Mouse (Mus musculus): ENCODE measurements around the gene Cfap65. TPM values are rescaled to one million over a fixed set of nuclear protein-coding genes. Genes with fewer than 3 reads are reported as not detected.

Gene Cfap65
- total RNA-seq, 2 experiments from 2014 or later, result not detected

DNA sequence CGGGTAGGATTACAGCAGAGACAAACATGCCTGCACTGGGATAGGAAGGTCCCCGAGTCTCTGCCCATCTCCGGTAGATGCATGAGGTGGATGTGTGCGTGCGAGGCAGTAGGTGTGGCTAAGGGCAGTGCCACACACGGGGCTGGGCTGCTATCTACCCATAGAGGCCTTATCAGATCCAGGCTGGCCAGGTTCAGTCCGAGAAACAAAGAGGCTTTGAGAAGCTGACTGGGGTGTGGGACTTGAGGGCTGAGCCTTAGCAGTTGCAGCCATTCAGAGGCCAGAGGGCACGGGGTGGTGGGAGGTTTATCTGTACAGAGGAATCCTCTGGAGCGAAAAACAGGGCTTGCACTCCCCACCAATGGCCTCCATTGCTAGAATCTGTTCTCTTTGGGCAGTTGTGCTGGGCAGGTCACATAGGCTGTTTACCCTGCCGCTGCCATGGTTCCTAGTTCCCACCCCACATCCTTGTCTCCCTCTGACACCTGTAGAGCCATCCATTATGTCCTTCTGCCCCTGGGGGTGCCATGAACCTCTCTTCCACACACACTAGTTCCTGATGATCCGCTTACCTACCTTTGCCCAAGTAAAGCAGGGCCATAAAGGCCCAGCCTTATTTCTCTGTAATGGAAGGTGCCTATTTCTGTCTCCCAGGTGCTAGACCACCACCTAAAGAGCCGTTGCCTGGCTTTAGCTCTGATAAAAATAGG, 6.4 kb upstream of the Cfap65 start:
- ATAC-seq (replicated peaks; ENCODE audit: low FRiP score, poor library complexity, severe bottlenecking), result no peak

- ATAC-seq (replicated peaks; ENCODE audit: low FRiP score, poor library complexity, severe bottlenecking), result no peak
Measured at GRCm38 (mm10) chr1:74939762-74940161, 4.4 kb upstream of the Cfap65 start.

DNA sequence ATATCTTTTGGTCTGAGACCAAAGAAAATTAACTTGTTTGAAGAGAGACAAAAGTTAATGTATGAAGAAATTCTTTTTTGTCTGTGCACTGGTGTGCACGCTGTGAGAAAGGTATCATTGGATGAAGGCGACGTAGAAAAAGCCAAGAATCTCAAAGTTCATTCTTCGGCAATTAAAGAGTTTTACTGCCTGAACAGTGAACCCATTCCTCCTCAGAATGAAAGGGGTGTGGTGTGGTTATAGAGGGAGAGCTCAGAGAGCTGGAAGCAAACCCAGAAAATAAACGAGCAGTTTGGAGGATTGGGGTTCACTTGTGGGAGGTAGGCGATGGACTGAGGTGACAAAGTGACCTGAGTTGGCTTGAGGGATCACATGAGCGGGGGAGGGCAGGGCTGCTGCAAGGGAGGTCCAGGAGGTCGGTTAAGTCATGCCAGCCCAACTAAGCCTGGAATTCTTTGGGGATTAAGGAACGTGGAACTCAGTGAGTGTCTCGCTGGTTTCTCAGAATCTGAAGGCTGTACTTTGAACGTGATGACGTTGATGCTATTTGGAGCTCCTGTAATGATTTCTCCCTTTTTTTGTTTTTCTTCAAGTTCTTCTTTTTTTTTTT, 927 bp upstream of the Cfap65 start:
- no peak for ATAC-seq (replicated peaks; ENCODE audit: low FRiP score, poor library complexity, severe bottlenecking)

DNA sequence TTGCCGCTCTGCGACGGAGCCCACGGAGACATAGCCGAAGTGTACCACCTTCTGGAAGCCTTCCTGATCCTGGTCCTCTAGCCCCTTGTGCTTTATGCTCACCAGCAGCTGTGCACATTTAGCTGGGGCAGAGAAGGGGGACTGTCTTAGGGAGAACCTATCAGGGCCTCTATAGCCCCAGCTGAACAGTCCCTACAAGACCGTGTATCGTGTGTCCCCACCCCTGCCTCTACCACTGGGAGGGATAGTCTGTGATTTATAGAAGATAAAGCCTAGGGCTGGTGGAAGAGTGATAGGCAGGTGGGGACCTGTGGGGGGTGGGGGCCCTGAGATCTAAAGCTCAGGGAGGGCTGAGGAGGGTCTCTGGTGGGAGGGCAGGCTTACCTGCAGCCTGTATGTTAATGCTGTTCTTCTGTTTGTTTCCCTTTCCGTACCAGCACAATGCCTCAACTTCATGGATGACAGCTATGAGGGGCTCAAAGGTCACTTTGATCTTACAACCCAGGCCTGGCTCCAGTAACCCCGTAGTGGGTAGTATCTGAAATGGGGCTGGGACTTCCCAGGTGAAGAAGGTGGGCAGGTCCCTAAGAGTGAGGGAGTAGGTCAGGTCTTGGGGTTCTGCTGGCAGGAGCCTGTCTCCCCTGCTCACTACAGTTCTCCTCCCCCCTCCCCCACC, 7.6 kb downstream of the Cfap65 start:
- ATAC-seq (replicated peaks; ENCODE audit: low FRiP score, poor library complexity, severe bottlenecking), result no peak

DNA sequence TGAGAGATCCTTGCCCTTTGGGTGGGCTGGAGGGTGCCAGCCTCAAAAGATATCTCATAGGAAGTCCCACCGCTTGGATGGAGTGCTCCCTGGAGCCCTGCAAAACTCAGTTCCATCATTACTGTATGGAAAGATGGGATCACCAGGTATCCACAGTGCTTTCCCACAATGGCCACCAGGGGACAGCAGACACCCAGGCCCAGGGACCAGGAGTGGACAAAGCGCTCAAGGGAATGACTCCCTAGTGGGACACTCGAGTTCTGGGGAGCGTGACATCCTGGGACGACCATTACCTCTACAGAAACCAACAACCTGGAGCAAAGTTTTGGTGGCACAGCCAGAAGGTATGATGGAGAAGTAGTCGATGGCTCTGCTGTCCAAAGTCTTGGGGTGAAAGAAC, 8.7 kb downstream of the Cfap65 start:
- no peak; the same call in 1 of the 2 replicates for ATAC-seq (replicated peaks; ENCODE audit: low FRiP score, poor library complexity, severe bottlenecking)

DNA sequence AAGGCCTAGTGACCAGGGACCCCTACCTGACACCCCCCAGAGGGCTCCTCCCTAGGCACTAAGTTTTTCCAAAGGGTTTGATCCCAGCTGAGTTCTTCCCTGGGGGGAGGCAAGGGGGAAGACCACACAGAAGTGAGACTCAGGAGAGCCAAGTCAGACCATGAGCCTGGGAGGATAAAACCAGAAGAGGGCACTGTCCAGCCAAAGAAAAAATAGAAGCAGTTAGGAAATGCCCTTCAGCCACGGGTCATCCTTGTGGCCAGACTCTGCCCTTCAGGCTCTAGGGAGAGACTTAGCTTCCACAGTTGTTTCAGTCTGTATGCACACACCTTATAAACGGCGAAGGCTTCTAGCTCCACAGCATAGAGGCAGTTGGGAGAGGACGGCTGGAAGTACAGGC, 10.9 kb downstream of the Cfap65 start:
- no peak for ATAC-seq (replicated peaks; ENCODE audit: low FRiP score, poor library complexity, severe bottlenecking)

GRCm38 (mm10) chr1:74915706-74916105, 19.7 kb downstream of the Cfap65 start:
- no peak for ATAC-seq (replicated peaks; ENCODE audit: low FRiP score, poor library complexity, severe bottlenecking)

DNA sequence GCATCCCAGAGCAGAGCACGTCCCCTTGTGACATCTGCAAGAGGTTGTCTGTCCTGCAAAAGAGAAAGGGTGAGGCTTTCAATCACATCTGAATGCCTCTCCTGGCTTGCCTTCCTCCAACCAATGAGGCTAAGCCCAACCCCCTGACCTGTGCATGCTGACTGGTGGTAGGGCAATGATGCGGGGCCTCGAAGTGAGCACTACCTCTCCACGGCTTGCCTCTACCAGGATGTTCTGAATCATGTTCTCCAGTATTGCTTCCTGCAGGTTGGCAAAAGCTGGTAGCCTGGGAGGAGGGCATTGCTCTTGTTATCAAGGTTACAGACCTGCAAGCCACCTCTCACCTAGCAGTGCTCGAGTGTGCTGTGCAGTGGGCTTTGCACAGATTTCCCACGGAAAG, 33.2 kb downstream of the Cfap65 start:
- ATAC-seq (replicated peaks; ENCODE audit: low FRiP score, poor library complexity, severe bottlenecking), result no peak

GRCm38 (mm10) chr1:74901686-74902085, 33.7 kb downstream of the Cfap65 start:
- ATAC-seq (replicated peaks; ENCODE audit: low FRiP score, poor library complexity, severe bottlenecking), result no peak

DNA sequence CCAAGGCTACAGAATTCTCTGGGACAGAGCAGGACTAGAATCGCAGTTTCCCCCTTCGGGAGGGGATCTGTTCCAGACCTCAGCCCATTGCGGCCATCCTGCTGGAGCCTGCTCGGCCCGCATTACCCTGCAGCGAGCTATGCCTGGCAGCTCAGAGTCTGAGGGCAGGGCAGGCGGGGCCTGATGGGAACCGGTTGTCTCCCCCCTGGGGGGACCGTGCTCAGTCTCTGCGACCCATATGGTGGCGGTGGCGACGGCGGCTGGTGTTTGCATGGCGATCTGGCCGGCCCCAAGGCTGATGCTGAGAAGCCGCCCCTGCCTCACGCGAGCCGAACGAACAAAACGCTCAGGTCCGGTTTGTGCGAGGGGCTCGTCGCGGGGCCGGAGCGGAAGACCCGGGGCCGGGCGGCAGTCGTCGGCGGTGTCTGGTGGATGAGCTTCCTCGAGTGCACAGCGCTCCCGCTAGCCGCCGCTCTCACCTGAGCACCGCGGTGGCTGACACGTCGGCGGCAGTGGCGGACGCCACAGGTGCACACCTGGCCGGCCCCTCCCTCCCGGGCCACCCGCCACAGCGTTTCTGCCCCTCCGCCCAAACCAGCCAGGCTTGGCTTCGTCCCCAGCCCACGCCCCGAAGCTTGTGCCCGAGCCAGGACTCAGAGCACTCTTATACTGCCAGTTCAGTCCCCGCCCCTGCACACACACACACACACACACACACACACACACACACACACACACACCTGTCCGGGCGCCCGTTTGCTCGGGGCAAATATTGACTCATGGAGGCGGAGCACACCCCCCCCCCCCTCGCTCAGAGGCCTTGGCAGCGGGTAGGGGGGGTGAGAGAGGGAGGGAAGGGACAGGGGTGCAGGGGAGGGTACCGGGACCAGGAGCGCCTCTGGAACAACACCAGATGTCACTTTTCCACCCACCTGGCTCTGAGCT, 34.8 kb downstream of the Cfap65 start:
- ATAC-seq (replicated peaks; ENCODE audit: low FRiP score, poor library complexity, severe bottlenecking), result no peak

- ATAC-seq (replicated peaks; ENCODE audit: low FRiP score, poor library complexity, severe bottlenecking), result no peak
Measured at GRCm38 (mm10) chr1:74898656-74899431, 36.6 kb downstream of the Cfap65 start.

DNA sequence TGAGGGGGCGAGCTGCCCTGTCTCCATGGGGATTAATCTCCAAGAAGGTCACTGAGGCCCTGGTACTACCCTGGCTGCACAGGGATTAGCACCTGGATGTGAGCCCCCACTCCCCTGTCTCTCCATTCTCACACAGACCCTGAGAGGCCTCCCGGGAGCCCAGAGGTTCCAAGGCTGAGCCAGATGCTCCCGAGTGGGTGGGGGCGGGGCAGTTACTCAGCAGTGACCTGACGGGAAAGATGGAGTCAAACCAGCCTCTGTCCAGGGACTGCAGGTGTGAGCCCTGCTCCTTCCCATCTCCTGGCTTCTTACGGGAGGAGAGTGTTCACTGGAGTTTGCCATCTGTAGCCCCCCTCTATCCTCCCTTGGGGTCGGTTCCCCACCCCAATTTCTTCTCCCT, 37.4 kb downstream of the Cfap65 start:
- no peak for ATAC-seq (replicated peaks; ENCODE audit: low FRiP score, poor library complexity, severe bottlenecking)

- no peak for ATAC-seq (replicated peaks; ENCODE audit: low FRiP score, poor library complexity, severe bottlenecking)
Measured at GRCm38 (mm10) chr1:74894966-74895365, 40.4 kb downstream of the Cfap65 start.

DNA sequence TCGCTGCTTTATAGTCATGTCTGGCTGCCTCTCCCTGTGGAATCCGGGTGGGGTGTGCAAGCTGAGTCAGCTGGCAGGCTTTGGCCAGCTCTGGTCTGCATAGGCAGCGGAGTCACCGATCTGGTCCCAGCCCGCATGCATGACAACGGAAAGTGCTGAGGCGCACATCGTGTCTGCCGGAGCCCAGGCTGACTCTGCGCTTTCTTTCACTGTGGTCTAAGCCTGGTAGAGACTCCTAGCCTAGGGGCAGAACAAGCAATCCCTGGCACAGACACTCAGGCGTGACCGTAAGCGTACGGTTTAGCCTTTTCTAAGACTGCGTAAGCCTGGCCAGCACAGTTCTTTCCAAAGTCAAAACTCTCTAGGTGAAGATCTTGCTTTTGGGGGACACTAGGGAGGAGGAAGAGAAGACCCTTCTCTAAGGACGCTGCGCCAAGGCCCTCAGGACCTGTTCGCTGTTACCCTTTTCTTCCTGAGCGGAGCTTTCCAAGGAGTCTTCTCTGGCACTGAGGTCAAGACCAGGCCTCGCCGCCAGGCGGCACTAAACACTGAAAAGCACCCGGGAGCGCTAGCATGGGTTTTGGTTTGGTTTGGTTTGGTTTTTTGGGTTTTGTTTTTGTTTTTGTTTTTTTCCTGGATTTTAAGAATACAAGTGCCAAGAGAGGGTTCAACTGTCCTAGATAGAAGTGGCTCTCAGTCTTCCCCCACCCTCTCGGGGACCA, 42.1 kb downstream of the Cfap65 start, which contains the start of gene Cryba2:
Cryba2 (minus strand) TSS at position 10 of the 722 bp plus-strand sequence.
- no peak for ATAC-seq (replicated peaks; ENCODE audit: low FRiP score, poor library complexity, severe bottlenecking)

- ATAC-seq (replicated peaks; ENCODE audit: low FRiP score, poor library complexity, severe bottlenecking), result no peak
Measured at GRCm38 (mm10) chr1:74892351-74893133, 42.9 kb downstream of the Cfap65 start.

- no peak for ATAC-seq (replicated peaks; ENCODE audit: low FRiP score, poor library complexity, severe bottlenecking)
Measured at GRCm38 (mm10) chr1:74891513-74891912, 43.9 kb downstream of the Cfap65 start.

GRCm38 (mm10) chr1:74885369-74886042, 49.9 kb downstream of the Cfap65 start, which contains the start of gene Fev:
Gene Fev (minus strand): TSS chr1:74885419.
- ATAC-seq (replicated peaks; ENCODE audit: low FRiP score, poor library complexity, severe bottlenecking), result no peak
